Mouse (Mus musculus): ENCODE results near the gene Nme4.
"Not testable (repeated sequence)": the region's sequence is repeated elsewhere in the genome, so short reads cannot be mapped to it uniquely, and the experiment has no call there.

Gene Nme4

GRCm38 (mm10) chr17:26095121-26095740 is at the start of gene Nme4:
Gene Nme4, minus strand, starts transcription at chr17:26095602.
- peak in 1 of 2 experiments; percentile 26 for DNase-seq

GRCm38 (mm10) chr17:26143386-26143785 is 48.0 kb upstream of the Nme4 start:
- DNase-seq, result no peak

- no peak for DNase-seq
Observed at GRCm38 (mm10) chr17:26142796-26143195, 47.4 kb upstream of the Nme4 start.

- DNase-seq, result peak in 1 of 2 experiments; percentile 46
Observed at GRCm38 (mm10) chr17:26138901-26139381, 43.5 kb upstream of the Nme4 start.

GRCm38 (mm10) chr17:26138239-26138836 is 42.9 kb upstream of the Nme4 start, which contains the start of gene Axin1:
Gene Axin1, plus strand, starts transcription at chr17:26138688.
- peak; percentile 96 to 97 for DNase-seq

- DNase-seq, result no peak
Observed at GRCm38 (mm10) chr17:26137751-26138130, 42.3 kb upstream of the Nme4 start.

GRCm38 (mm10) chr17:26137106-26137750 is 41.8 kb upstream of the Nme4 start:
- no peak for DNase-seq

GRCm38 (mm10) chr17:26131856-26132853 is 36.8 kb upstream of the Nme4 start:
- DNase-seq, result no peak

- DNase-seq, result no peak
Observed at GRCm38 (mm10) chr17:26131062-26131732, 35.8 kb upstream of the Nme4 start.

- no peak for DNase-seq
Observed at GRCm38 (mm10) chr17:26125226-26125625, 29.8 kb upstream of the Nme4 start.

- no peak for DNase-seq
Observed at GRCm38 (mm10) chr17:26124560-26124959, 29.2 kb upstream of the Nme4 start.

GRCm38 (mm10) chr17:26123267-26123684 is 27.9 kb upstream of the Nme4 start, which contains the start of gene Mrpl28:
Gene Mrpl28, plus strand, starts transcription at chr17:26123500.
- peak; percentile 91 to 93 for DNase-seq

- DNase-seq, result no peak
Observed at GRCm38 (mm10) chr17:26122431-26123140, 27.2 kb upstream of the Nme4 start.

- peak; percentile 34 to 46 for DNase-seq
Observed at GRCm38 (mm10) chr17:26119766-26120710, 24.6 kb upstream of the Nme4 start.

GRCm38 (mm10) chr17:26116503-26117258 is 21.3 kb upstream of the Nme4 start:
- DNase-seq, result no peak

- no peak for DNase-seq
Observed at GRCm38 (mm10) chr17:26115956-26116487, 20.6 kb upstream of the Nme4 start.

GRCm38 (mm10) chr17:26115205-26115898 is 19.9 kb upstream of the Nme4 start:
- DNase-seq, result peak; percentile 67 to 75

GRCm38 (mm10) chr17:26114461-26114860 is 19.1 kb upstream of the Nme4 start:
- not testable (repeated sequence) for DNase-seq
